Mouse (Mus musculus): Measurements from ENCODE around the gene Med29.

DNA sequence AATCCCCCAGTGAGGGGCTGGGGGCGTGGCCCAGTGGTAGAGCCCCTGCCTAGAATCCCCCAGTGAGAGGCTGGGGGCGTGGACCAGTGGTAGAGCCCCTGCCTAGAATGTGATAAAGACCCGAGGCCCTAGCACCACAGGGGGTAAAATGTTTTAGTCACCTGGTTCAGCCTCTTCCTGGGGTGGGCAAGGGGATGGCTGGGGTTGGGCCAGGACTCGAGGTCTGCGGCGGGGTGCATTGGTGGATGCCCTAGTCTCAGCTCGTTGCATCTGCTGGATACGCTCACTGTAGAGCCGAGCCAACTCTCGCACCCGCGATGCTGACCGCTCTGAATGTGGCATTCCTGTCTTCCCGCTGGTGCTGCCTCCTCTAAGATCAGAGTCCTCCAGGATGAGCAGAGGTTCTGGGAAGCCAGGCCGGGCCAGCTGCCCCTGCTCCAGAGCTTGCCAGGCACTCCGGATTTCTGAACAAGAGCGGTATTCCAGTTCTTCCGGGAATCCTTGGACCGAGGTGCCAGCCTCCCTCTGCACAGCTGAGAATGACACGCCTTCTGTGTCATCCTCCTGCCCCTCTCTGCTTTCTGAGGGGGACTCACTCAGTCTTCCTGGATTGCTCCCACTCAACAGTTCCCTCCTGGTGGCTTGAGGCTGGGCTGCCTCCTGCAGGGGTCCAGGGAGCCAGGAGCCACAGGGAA, 30.7 kb downstream of the Med29 start:
- TF ChIP-seq CTCF (IDR thresholded peaks at IDR 0.05; ENCODE audit: extremely low read depth, insufficient read length, insufficient replicate concordance, low read depth, low read length) (no peak), POLR2A (IDR thresholded peaks at IDR 0.05; ENCODE audit: low read depth, low read length) (no peak)

Data from small intestine, adult 2 months (tissue).